Mouse (Mus musculus) megakaryocyte, embryonic 14.5 days (primary cell): ENCODE measurements around the gene Ccdc126.

ENCODE experiments used
- FLI1 ChIP-seq: IDR thresholded peaks from 2 replicates; pipeline ENCODE4 v1.6.1; 2012; ENCODE audit warnings: low read length, inconsistent platforms, mixed read lengths
- GATA1 ChIP-seq: IDR thresholded peaks from 3 replicates; pipeline ENCODE4 v1.6.1; 2012; ENCODE audit warnings: mixed read lengths, low read length, inconsistent platforms, borderline replicate concordance

DNA sequence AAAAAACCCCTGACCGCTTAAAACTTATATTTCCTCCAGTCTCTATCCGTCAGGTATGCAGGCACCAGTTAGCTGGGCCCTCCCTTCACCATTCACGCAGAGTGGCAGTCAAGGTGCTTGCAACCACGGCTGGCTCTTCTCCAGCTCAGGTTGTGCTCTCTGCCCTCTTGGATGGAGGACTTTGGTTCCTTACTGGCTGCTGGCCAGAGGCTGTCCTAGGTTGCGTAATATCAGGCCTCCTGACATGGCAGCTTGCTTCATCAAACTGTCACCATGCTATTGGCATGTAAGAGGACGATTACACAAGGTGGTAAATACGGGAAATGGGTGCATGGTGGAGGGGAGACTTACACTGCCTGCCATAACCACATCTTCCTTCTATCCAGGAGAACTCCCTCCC is 30.8 kb downstream of the Ccdc126 start:
- TF ChIP-seq GATA1 = no peak
- TF ChIP-seq FLI1 = no peak
